Mouse (Mus musculus) forebrain, embryonic 16.5 days (tissue): ENCODE data around the gene Gpr19. TPM values are rescaled to one million over a fixed set of nuclear protein-coding genes. Genes with fewer than 3 reads are reported as not detected.

Experiments
- ATAC-seq: fragments of 200-750 bp; cut with Nextera tagmentation; 2 replicates; pipeline ENCODE4 v1.8.0; 2017; ENCODE audit warnings: mild to moderate bottlenecking, moderate library complexity
- H3K27ac ChIP-seq: fragments of 300-500 bp; sonication (generic); 2 replicates; pipeline ENCODE4 v1.5.1; 2014; ENCODE audit warnings: low read length, control low read depth
- H3K27me3 ChIP-seq: fragments of 300-500 bp; sonication (generic); replicated peaks from 2 replicates; pipeline ENCODE4 v1.6.1; 2014; ENCODE audit warnings: low read length; ENCODE audit not compliant: control insufficient read depth, insufficient read depth
- H3K36me3 ChIP-seq: fragments of 300-500 bp; sonication (generic); 2 replicates; pipeline ENCODE4 v1.6.1; 2014; ENCODE audit not compliant: control insufficient read depth, insufficient read depth
- H3K4me1 ChIP-seq: fragments of 300-500 bp; sonication (generic); replicated peaks from 2 replicates; pipeline ENCODE4 v1.6.1; 2014; ENCODE audit warnings: low read length; ENCODE audit not compliant: control insufficient read depth, insufficient read depth
- H3K4me2 ChIP-seq: fragments of 300-500 bp; sonication (generic); 2 replicates; pipeline ENCODE4 v1.6.1; 2014; ENCODE audit warnings: mild to moderate bottlenecking, low read length, control low read depth
- H3K4me3 ChIP-seq: fragments of 300-500 bp; sonication (generic); replicated peaks from 2 replicates; pipeline ENCODE4 v1.5.1; 2014; ENCODE audit warnings: mild to moderate bottlenecking, low read length, control low read depth
- H3K9ac ChIP-seq: fragments of 300-500 bp; sonication (generic); replicated peaks from 2 replicates; pipeline ENCODE4 v1.6.1; 2014; ENCODE audit warnings: low read depth, low read length, control low read depth
- H3K9me3 ChIP-seq: fragments of 300-500 bp; sonication (generic); 2 replicates; pipeline ENCODE4 v1.6.1; 2016; ENCODE audit warnings: low read length; ENCODE audit not compliant: control insufficient read depth
- WGBS: fragments of 180-500 bp; shearing (Covaris S2); extraction: QIAGEN DNeasy Blood & Tissue Kit; methylation state at CpG from one replicate; pipeline ENCODE4 v1.1.7; 2014; 5-methylcytosine and 5-hydroxymethylcytosine counted together
- polyA plus RNA-seq: library from polyadenylated mRNA; unstranded; fragments of >200 nt; fragmentation: Nextera tagmentation; extraction: Ambion mirVana; gene quantifications from 2 replicates; pipeline ENCODE4 v1.2.1, GENCODE M21; 2015

Gpr19 gene
- polyA plus RNA-seq, 1 experiment from 2014 or later = 48.9 TPM

GRCm38 (mm10) chr6:134896570-134897436, 1.6 kb downstream of the Gpr19 start:
- H3K4me3 ChIP-seq = peak overlapping the region; percentile 85
- no peaks in the 10 kb centered on the region for H3K27me3 ChIP-seq
- H3K4me2 ChIP-seq = peak overlapping the region; percentile 87
- ATAC-seq = no peak
- H3K4me1 ChIP-seq = peaks cover 10% of the 10 kb centered on the region
- H3K27ac ChIP-seq = no peak overlapping the region
- no peaks in the 10 kb centered on the region for H3K9me3 ChIP-seq
- H3K9ac ChIP-seq = peak overlapping the region; percentile 92
- no peaks in the 10 kb centered on the region for H3K36me3 ChIP-seq
- 48% methylated on average over 15 of the region's 15 CpGs for WGBS

- H3K27ac ChIP-seq = no peak overlapping the region
- H3K9me3 ChIP-seq = no peaks in the 10 kb centered on the region
- H3K4me1 ChIP-seq = peaks cover 26% of the 10 kb centered on the region
- WGBS = 85% methylated on average over 7 of the region's 7 CpGs
- ATAC-seq = no peak
- H3K4me3 ChIP-seq = no peak overlapping the region
- H3K4me2 ChIP-seq = no peak overlapping the region
- H3K27me3 ChIP-seq = no peaks in the 10 kb centered on the region
- no peak overlapping the region for H3K9ac ChIP-seq
- H3K36me3 ChIP-seq = no peaks in the 10 kb centered on the region
Observed at GRCm38 (mm10) chr6:134890436-134890835, 7.9 kb downstream of the Gpr19 start.

GRCm38 (mm10) chr6:134889763-134890162, 8.6 kb downstream of the Gpr19 start:
- ATAC-seq = no peak
- Histone ChIP-seq H3K36me3 (no peaks in the 10 kb centered on the region), H3K27ac (no peak overlapping the region), H3K4me2 (no peak overlapping the region), H3K9ac (no peak overlapping the region), H3K4me3 (no peak overlapping the region), H3K27me3 (no peaks in the 10 kb centered on the region), H3K4me1 (peaks cover 32% of the 10 kb centered on the region), H3K9me3 (no peaks in the 10 kb centered on the region)
- 50% methylated on average over 1 of the region's 1 CpGs for WGBS

GRCm38 (mm10) chr6:134888563-134889017, 9.8 kb downstream of the Gpr19 start:
- no peaks in the 10 kb centered on the region for H3K27me3 ChIP-seq
- peak overlapping the region; percentile 59 for H3K4me2 ChIP-seq
- peak overlapping the region; percentile 94 for H3K27ac ChIP-seq
- no peaks in the 10 kb centered on the region for H3K36me3 ChIP-seq
- 0 out of 2 replicates have a peak overlapping the region, but pooled peaks have one; percentile 38 for H3K9ac ChIP-seq
- ATAC-seq = peak; percentile 73
- 0 out of 2 replicates have a peak overlapping the region, but pooled peaks have one; percentile 14 for H3K4me3 ChIP-seq
- peaks cover 41% of the 10 kb centered on the region for H3K4me1 ChIP-seq
- H3K9me3 ChIP-seq = no peaks in the 10 kb centered on the region
- WGBS = 1% methylated on average over 4 of the region's 4 CpGs

GRCm38 (mm10) chr6:134887711-134888449, 10.5 kb downstream of the Gpr19 start:
- H3K27me3 ChIP-seq = no peaks in the 10 kb centered on the region
- no peaks in the 10 kb centered on the region for H3K36me3 ChIP-seq
- WGBS = 0% methylated on average over 10 of the region's 10 CpGs
- ATAC-seq = peak; percentile 91
- H3K27ac ChIP-seq = peak overlapping the region; percentile 94
- H3K4me3 ChIP-seq = peak overlapping the region; percentile 62
- peak overlapping the region; percentile 59 for H3K4me2 ChIP-seq
- peaks cover 41% of the 10 kb centered on the region for H3K4me1 ChIP-seq
- H3K9ac ChIP-seq = peak overlapping the region; percentile 74
- no peaks in the 10 kb centered on the region for H3K9me3 ChIP-seq

- no peaks in the 10 kb centered on the region for H3K9me3 ChIP-seq
- 7% methylated on average over 5 of the region's 5 CpGs for WGBS
- H3K9ac ChIP-seq = peak overlapping the region; percentile 74
- H3K4me3 ChIP-seq = peak overlapping the region; percentile 62
- H3K4me2 ChIP-seq = peak overlapping the region; percentile 59
- no peaks in the 10 kb centered on the region for H3K36me3 ChIP-seq
- peak; percentile 31 for ATAC-seq
- H3K4me1 ChIP-seq = peaks cover 41% of the 10 kb centered on the region
- peak overlapping the region; percentile 91 for H3K27ac ChIP-seq
- H3K27me3 ChIP-seq = no peaks in the 10 kb centered on the region
Observed at GRCm38 (mm10) chr6:134887008-134887407, 11.4 kb downstream of the Gpr19 start.

GRCm38 (mm10) chr6:134886475-134886874, 11.9 kb downstream of the Gpr19 start:
- peaks cover 41% of the 10 kb centered on the region for H3K4me1 ChIP-seq

GRCm38 (mm10) chr6:134885515-134885914, 12.9 kb downstream of the Gpr19 start:
- ATAC-seq = no peak
- H3K27me3 ChIP-seq = no peaks in the 10 kb centered on the region
- 93% methylated on average over 2 of the region's 2 CpGs for WGBS
- H3K4me3 ChIP-seq = no peak overlapping the region
- peak overlapping the region; percentile 59 for H3K4me2 ChIP-seq
- no peak overlapping the region for H3K9ac ChIP-seq
- H3K4me1 ChIP-seq = peaks cover 47% of the 10 kb centered on the region
- no peak overlapping the region for H3K27ac ChIP-seq
- no peaks in the 10 kb centered on the region for H3K9me3 ChIP-seq
- no peaks in the 10 kb centered on the region for H3K36me3 ChIP-seq

More at GRCm38 (mm10) chr6:134886475-134886874, 11.9 kb downstream of the Gpr19 start:
- peak overlapping the region; percentile 91 for H3K27ac ChIP-seq
- H3K27me3 ChIP-seq = no peaks in the 10 kb centered on the region
- H3K36me3 ChIP-seq = no peaks in the 10 kb centered on the region
- peak overlapping the region; percentile 74 for H3K9ac ChIP-seq
- no peak for ATAC-seq
- H3K9me3 ChIP-seq = no peaks in the 10 kb centered on the region
- WGBS = 66% methylated on average over 8 of the region's 8 CpGs
- peak overlapping the region; percentile 62 for H3K4me3 ChIP-seq
- peak overlapping the region; percentile 59 for H3K4me2 ChIP-seq

- Histone ChIP-seq H3K4me3 (no peak overlapping the region), H3K4me2 (no peak overlapping the region), H3K27me3 (no peaks in the 10 kb centered on the region), H3K27ac (no peak overlapping the region), H3K36me3 (no peaks in the 10 kb centered on the region), H3K4me1 (peaks cover 46% of the 10 kb centered on the region), H3K9ac (no peak overlapping the region), H3K9me3 (no peaks in the 10 kb centered on the region)
- ATAC-seq = no peak
- WGBS = 78% methylated on average over 4 of the region's 4 CpGs
Observed at GRCm38 (mm10) chr6:134883661-134884060, 14.7 kb downstream of the Gpr19 start.
